10 mouse cellular contexts compared by ENCODE assay signal in genomic region chr8:84759126-84759525, GRCm38 (mm10). TPM values are rescaled to one million over a fixed set of nuclear protein-coding genes. Genes with fewer than 3 reads are reported as not detected.
DNase-seq lines count a peak whose midpoint lies in the region; ATAC-seq and TF ChIP-seq lines count a peak whose summit lies in the region.
"Had no signal": no experiment of that assay in that cellular context is flagged by ENCODE, and none has a peak within 500 bp of the region (broad histone marks: within the 10 kb centered on the region; RNA-seq: fewer than 3 reads in every experiment).

No protein-coding gene starts in this region.

- TF ChIP-seq CTCF in midbrain, postnatal 0 days (IDR thresholded peaks at IDR 0.05), result peak; percentile 37

- H3K4me1 ChIP-seq in midbrain, postnatal 0 days (ENCODE audit: insufficient read depth, low read length), result no peaks in the 10 kb centered on the region
- no peaks in the 10 kb centered on the region for H3K4me1 ChIP-seq in midbrain, embryonic 14.5 days (ENCODE audit: control insufficient read depth, insufficient read depth, low read length)

- no peak overlapping the region for H3K4me2 ChIP-seq in midbrain, postnatal 0 days (ENCODE audit: low read depth, low read length, poor library complexity, severe bottlenecking)
- no peak overlapping the region for H3K4me2 ChIP-seq in midbrain, embryonic 14.5 days (ENCODE audit: low read length)
- H3K4me2 ChIP-seq: neural tube, embryonic 13.5 days had no signal

- no peaks in the 10 kb centered on the region; the same call in 1 of the 2 replicates for H3K27me3 ChIP-seq in midbrain, postnatal 0 days (ENCODE audit: insufficient read depth, low read length)
- peaks cover 27% of the 10 kb centered on the region for H3K27me3 ChIP-seq in midbrain, embryonic 14.5 days (ENCODE audit: control insufficient read depth, insufficient read depth, low read length)

- no peak for DNase-seq in midbrain, postnatal 0 days (ENCODE audit: low spot score)
- DNase-seq in midbrain, embryonic 14.5 days, result no peak
- DNase-seq in cerebellum, adult 9-10 months, result peak; percentile 63
- DNase-seq in kidney, postnatal 14 days, result peak; percentile 61
- DNase-seq in naive thymus-derived CD4-positive, alpha-beta T cell, adult 2 months (ENCODE audit: low read depth), result peak; percentile 31
- no peak for DNase-seq in right cerebral cortex, postnatal 36 days (ENCODE audit: low spot score in 2 of 2)
- DNase-seq in layer of hippocampus, postnatal 14 days (ENCODE audit: low spot score in 2 of 2), result no peak
- DNase-seq in heart, adult 9 months (ENCODE audit: low spot score in 2 of 2), result no peak

- H3K9me3 ChIP-seq in midbrain, postnatal 0 days (ENCODE audit: low read length), result no peaks in the 10 kb centered on the region
- no peaks in the 10 kb centered on the region for H3K9me3 ChIP-seq in midbrain, embryonic 14.5 days (ENCODE audit: control insufficient read depth, low read length)
- H3K9me3 ChIP-seq: neural tube, embryonic 13.5 days had no signal

- no peak overlapping the region for H3K27ac ChIP-seq in midbrain, postnatal 0 days (ENCODE audit: low read depth, low read length)
- no peak overlapping the region for H3K27ac ChIP-seq in midbrain, embryonic 14.5 days (replicated peaks; ENCODE audit: low read depth, low read length)
- H3K27ac ChIP-seq: neural tube, embryonic 13.5 days had no signal

- no peak for ATAC-seq in midbrain, postnatal 0 days (ENCODE audit: low FRiP score)
- no peak for ATAC-seq in midbrain, embryonic 14.5 days (ENCODE audit: low FRiP score, low TSS enrichment)

- no peak overlapping the region for H3K4me3 ChIP-seq in midbrain, postnatal 0 days (ENCODE audit: low read depth, low read length)
- H3K4me3 ChIP-seq in midbrain, embryonic 14.5 days (replicated peaks; ENCODE audit: low read depth, low read length), result no peak overlapping the region
- H3K4me3 ChIP-seq: neural tube, embryonic 13.5 days had no signal

- no peak overlapping the region for H3K9ac ChIP-seq in midbrain, postnatal 0 days (replicated peaks; ENCODE audit: low read length, poor library complexity, severe bottlenecking)
- H3K9ac ChIP-seq in midbrain, embryonic 14.5 days (replicated peaks; ENCODE audit: low read length), result no peak overlapping the region
- H3K9ac ChIP-seq: neural tube, embryonic 13.5 days had no signal

- H3K36me3 ChIP-seq in midbrain, postnatal 0 days (ENCODE audit: insufficient read depth, low read length), result no peaks in the 10 kb centered on the region
- H3K36me3 ChIP-seq in midbrain, embryonic 14.5 days (ENCODE audit: control insufficient read depth, insufficient read depth, low read length), result peaks cover 5% of the 10 kb centered on the region; the same call in 1 of the 2 replicates

- WGBS in midbrain, postnatal 0 days, result 66% methylated on average over 7 of the region's 7 CpGs
- WGBS in midbrain, embryonic 14.5 days, result 63% methylated on average over 7 of the region's 7 CpGs

RNA-seq across cellular contexts. Expression of gene G430095P16Rik, which starts 36.3 kb away (rescaled TPM):
- total RNA-seq in midbrain, postnatal 0 days (2014; rRNA removed), result not detected in 2 replicates
- 0.39 and 0.71 TPM in 2 replicates for polyA plus RNA-seq in midbrain, postnatal 0 days (2015; fragmentation: Nextera tagmentation; extraction: Ambion mirVana)
- 0.67 and 0.91 TPM in 2 replicates for polyA plus RNA-seq in midbrain, embryonic 14.5 days (2014; fragmentation: Nextera tagmentation; extraction: Ambion mirVana)
- total RNA-seq in layer of hippocampus, postnatal 14 days (2021), result not detected
- total RNA-seq: left cerebral cortex, adult 18-20 months had no signal

RNA-seq across cellular contexts. Expression of gene Nfix, which starts 41.0 kb away (rescaled TPM):
- 40.1 and 62.5 TPM in 2 replicates for total RNA-seq in midbrain, postnatal 0 days (2014; rRNA removed)
- 41.7 and 53.7 TPM in 2 replicates for polyA plus RNA-seq in midbrain, postnatal 0 days (2015; fragmentation: Nextera tagmentation; extraction: Ambion mirVana)
- 45.9 and 49.8 TPM in 2 replicates for polyA plus RNA-seq in midbrain, embryonic 14.5 days (2014; fragmentation: Nextera tagmentation; extraction: Ambion mirVana)
- 100 to 1,000 TPM; 519 to 562 TPM for total RNA-seq in layer of hippocampus, postnatal 14 days (2021)

RNA-seq across cellular contexts. Expression of gene Lyl1, which starts 57.9 kb away (rescaled TPM):
- total RNA-seq in midbrain, postnatal 0 days (2014; rRNA removed), result 4.6 and 4.8 TPM in 2 replicates
- 2.0 and 2.8 TPM in 2 replicates for polyA plus RNA-seq in midbrain, postnatal 0 days (2015; fragmentation: Nextera tagmentation; extraction: Ambion mirVana)
- 1.5 and 3.8 TPM in 2 replicates for polyA plus RNA-seq in midbrain, embryonic 14.5 days (2014; fragmentation: Nextera tagmentation; extraction: Ambion mirVana)
- total RNA-seq in layer of hippocampus, postnatal 14 days (2021), result 1 to 10 TPM; 3.4 to 4.2 TPM

Comparison
In these comparisons a context has a peak if more than half of its experiments do, and no peak if none do; other contexts are left out.
1. DNase-seq: peak in cerebellum, adult 9-10 months (single experiment), kidney, postnatal 14 days (single experiment) and naive thymus-derived CD4-positive, alpha-beta T cell, adult 2 months (single experiment); none in midbrain, postnatal 0 days (single experiment), midbrain, embryonic 14.5 days (single experiment), right cerebral cortex, postnatal 36 days (0 of 2), layer of hippocampus, postnatal 14 days (0 of 2) and heart, adult 9 months (0 of 2).